31 mouse cellular contexts compared by ENCODE assay signal in genomic region chr5:141234326-141234725, GRCm38 (mm10). TPM values are rescaled to one million over a fixed set of nuclear protein-coding genes. Genes with fewer than 3 reads are reported as not detected.
A peak's percentile ranks its signal among the peaks of the same experiment; 100 is the strongest.
DNase-seq lines count a peak whose midpoint lies in the region; ATAC-seq lines count a peak whose summit lies in the region.
"Had no signal": no experiment of that assay in that cellular context is flagged by ENCODE, and none has a peak within 500 bp of the region (broad histone marks: within the 10 kb centered on the region; RNA-seq: fewer than 3 reads in every experiment).

No protein-coding gene starts in this region.

- H3K4me1 ChIP-seq in embryonic facial prominence, embryonic 14.5 days (ENCODE audit: control insufficient read depth, insufficient read depth, low read length): no peaks in the 10 kb centered on the region
- peaks cover under 1% of the 10 kb centered on the region; the same call in 1 of the 2 replicates for H3K4me1 ChIP-seq in neural tube, embryonic 15.5 days
- H3K4me1 ChIP-seq: intestine, embryonic 15.5 days had no signal

- H3K9me3 ChIP-seq in embryonic facial prominence, embryonic 14.5 days (ENCODE audit: control insufficient read depth, low read length): no peaks in the 10 kb centered on the region
- H3K9me3 ChIP-seq in neural tube, embryonic 15.5 days (replicated peaks): no peaks in the 10 kb centered on the region
- H3K9me3 ChIP-seq: hindbrain, embryonic 10.5 days; intestine, embryonic 15.5 days; neural tube, embryonic 13.5 days had no signal

- no peak overlapping the region for H3K4me3 ChIP-seq in embryonic facial prominence, embryonic 14.5 days (ENCODE audit: low read depth, low read length)
- H3K4me3 ChIP-seq in neural tube, embryonic 15.5 days (replicated peaks): no peak overlapping the region
- H3K4me3 ChIP-seq: heart, adult 2 months; hindbrain, embryonic 10.5 days; intestine, embryonic 15.5 days; neural tube, embryonic 13.5 days had no signal

- H3K9ac ChIP-seq in embryonic facial prominence, embryonic 14.5 days (ENCODE audit: low read depth, low read length): no peak overlapping the region
- H3K9ac ChIP-seq in neural tube, embryonic 15.5 days (replicated peaks): no peak overlapping the region
- H3K9ac ChIP-seq: intestine, embryonic 15.5 days; liver, embryonic 14.5 days; neural tube, embryonic 13.5 days had no signal

- peaks cover 1% of the 10 kb centered on the region; the same call in 1 of the 2 replicates for H3K27me3 ChIP-seq in embryonic facial prominence, embryonic 14.5 days (replicated peaks; ENCODE audit: control insufficient read depth, insufficient read depth, low read length)
- peaks cover 13% of the 10 kb centered on the region for H3K27me3 ChIP-seq in neural tube, embryonic 15.5 days (replicated peaks)

- peak; percentile 65 for DNase-seq in heart, adult 11 months
- no peak for DNase-seq in heart, adult 9 months (ENCODE audit: low spot score in 2 of 2)
- peak; percentile 20 for DNase-seq in ES-CJ7 (ENCODE audit: low read depth, low spot score)
- DNase-seq in ZHBTc4 (ENCODE audit: low read depth, low spot score): peak; percentile 8
- peak; percentile 86 for DNase-seq in embryonic facial prominence, embryonic 14.5 days (ENCODE audit: low spot score)
- no peak for DNase-seq in left cerebral cortex, postnatal 10 days (ENCODE audit: extremely low spot score in 1 of 2, low spot score in 2 of 2)
- DNase-seq: adrenal gland, adult 8-10 months; cerebellum, adult 11 months; cerebellum, adult 9-11 months; embryo, embryonic 11 days; gastrocnemius, postnatal 25 days; heart, adult 2 months; heart, postnatal 14 days; kidney, adult 2 months; kidney, postnatal 4 days; layer of hippocampus, postnatal 36 days; liver; lung, adult 2 months; lung, postnatal 10 days; right cerebral cortex, postnatal 14 days; thymus, postnatal 14 days had no signal

- H3K27ac ChIP-seq in embryonic facial prominence, embryonic 14.5 days (replicated peaks; ENCODE audit: low read depth, low read length): no peak overlapping the region
- H3K27ac ChIP-seq in neural tube, embryonic 15.5 days (replicated peaks): no peak overlapping the region
- H3K27ac ChIP-seq: heart, adult 2 months; hindbrain, embryonic 10.5 days; intestine, embryonic 15.5 days; liver, embryonic 14.5 days; macrophage; neural tube, embryonic 13.5 days had no signal

- H3K36me3 ChIP-seq in embryonic facial prominence, embryonic 14.5 days (ENCODE audit: control insufficient read depth, insufficient read depth, low read length): no peaks in the 10 kb centered on the region
- no peaks in the 10 kb centered on the region for H3K36me3 ChIP-seq in neural tube, embryonic 15.5 days
- H3K36me3 ChIP-seq: hindbrain, embryonic 10.5 days; intestine, embryonic 15.5 days; neural tube, embryonic 13.5 days had no signal

- H3K4me2 ChIP-seq in embryonic facial prominence, embryonic 14.5 days (ENCODE audit: low read depth, low read length): no peak overlapping the region
- H3K4me2 ChIP-seq in neural tube, embryonic 15.5 days: no peak overlapping the region
- H3K4me2 ChIP-seq: intestine, embryonic 15.5 days; neural tube, embryonic 13.5 days had no signal

- ATAC-seq in embryonic facial prominence, embryonic 14.5 days (ENCODE audit: low read depth): peak; percentile 94
- no peak for ATAC-seq in neural tube, embryonic 15.5 days (ENCODE audit: low FRiP score)
- ATAC-seq: CD4-positive, CD25-positive, alpha-beta regulatory T cell, adult 4 months; hindbrain, embryonic 16.5 days; intestine, embryonic 15.5 days; midbrain, embryonic 16.5 days had no signal

- WGBS in embryonic facial prominence, embryonic 14.5 days: 30% methylated on average over 4 of the region's 4 CpGs
- 26% methylated on average over 4 of the region's 4 CpGs for WGBS in neural tube, embryonic 15.5 days

- intact Hi-C loops in left cerebral cortex, postnatal 10 days (cut with DNase I): no loop called here

RNA-seq across cellular contexts. Expression of gene Sdk1, which starts 7.0 kb away (rescaled TPM):
- polyA plus RNA-seq in embryonic facial prominence, embryonic 14.5 days (2014; fragmentation: Nextera tagmentation; extraction: Ambion mirVana): 2.7 and 3.4 TPM in 2 replicates
- total RNA-seq in left cerebral cortex, postnatal 10 days (2021): 10 to 100 TPM; 13.0 to 15.3 TPM
- 2.7 TPM in 2 replicates for polyA plus RNA-seq in neural tube, embryonic 15.5 days (2015; fragmentation: Nextera tagmentation; extraction: Ambion mirVana)
- total RNA-seq: megakaryocyte-erythroid progenitor cell, adult 5-6 weeks had no signal
- polyA plus RNA-seq: CD4-positive, CD25-positive, alpha-beta regulatory T cell, adult 4 months; macrophage had no signal

Comparison
In these comparisons a context has a peak if more than half of its experiments do, and no peak if none do; other contexts are left out.
1. DNase-seq: peak in heart, adult 11 months (single experiment), ES-CJ7 (single experiment), ZHBTc4 (single experiment) and embryonic facial prominence, embryonic 14.5 days (single experiment); none in heart, adult 9 months (0 of 2) and left cerebral cortex, postnatal 10 days (0 of 2).